Mouse (Mus musculus) adrenal gland, adult 18-20 months (tissue): Measurements from ENCODE around the gene Ciapin1. TPM values are rescaled to one million over a fixed set of nuclear protein-coding genes. Genes with fewer than 3 reads are reported as not detected.
A peak's percentile ranks its signal among the peaks of the same experiment; 100 is the strongest.

ENCODE experiments used
- DNase-seq, 2 experiments: peaks; one replicate each; pipeline ENCODE4 v3.0.0; 2021 to 2022; ENCODE audit warnings: low spot score in 2 of 2
- total RNA-seq, 2 experiments: library from RNA; stranded (reverse); gene quantifications; 1 replicate in 1 of 2; 2 replicates in 1 of 2; pipeline ENCODE4 v1.2.3; 2021

Ciapin1 gene
- total RNA-seq, 2 experiments from 2014 or later, result 85.5 to 102 TPM

DNA sequence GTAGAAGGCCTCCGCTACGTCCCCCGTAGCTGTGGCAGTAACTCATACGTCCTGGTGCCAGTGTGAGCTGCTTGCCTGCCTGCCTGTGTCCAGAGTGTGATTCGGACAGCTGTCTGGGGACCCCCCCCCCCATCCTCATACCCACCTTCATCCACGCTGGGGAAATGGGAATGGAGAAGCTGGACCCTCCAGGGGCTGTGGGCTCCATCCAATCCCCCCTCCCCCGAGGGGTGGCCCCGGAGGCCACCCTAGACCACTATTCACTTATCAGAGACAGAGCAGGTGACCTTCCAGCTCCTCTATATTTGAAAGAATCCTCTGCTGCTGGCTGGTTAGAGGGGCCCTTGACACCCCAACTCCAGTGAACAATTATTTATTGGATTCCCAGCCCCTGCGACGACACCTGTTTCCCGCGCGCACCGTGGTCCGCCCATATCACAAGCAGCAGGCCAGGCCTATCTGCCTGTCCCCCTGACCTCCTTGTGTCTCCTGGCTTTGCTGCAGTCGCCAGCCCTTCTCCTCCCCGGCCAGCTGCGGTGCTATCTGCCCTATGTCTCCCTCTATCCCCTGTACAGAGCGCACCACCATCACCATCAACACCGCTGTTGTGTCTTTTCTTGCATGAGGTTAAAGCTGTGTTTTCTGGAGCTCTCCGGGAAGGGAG is 57.5 kb downstream of the Ciapin1 start:
- DNase-seq, result no peak

DNA sequence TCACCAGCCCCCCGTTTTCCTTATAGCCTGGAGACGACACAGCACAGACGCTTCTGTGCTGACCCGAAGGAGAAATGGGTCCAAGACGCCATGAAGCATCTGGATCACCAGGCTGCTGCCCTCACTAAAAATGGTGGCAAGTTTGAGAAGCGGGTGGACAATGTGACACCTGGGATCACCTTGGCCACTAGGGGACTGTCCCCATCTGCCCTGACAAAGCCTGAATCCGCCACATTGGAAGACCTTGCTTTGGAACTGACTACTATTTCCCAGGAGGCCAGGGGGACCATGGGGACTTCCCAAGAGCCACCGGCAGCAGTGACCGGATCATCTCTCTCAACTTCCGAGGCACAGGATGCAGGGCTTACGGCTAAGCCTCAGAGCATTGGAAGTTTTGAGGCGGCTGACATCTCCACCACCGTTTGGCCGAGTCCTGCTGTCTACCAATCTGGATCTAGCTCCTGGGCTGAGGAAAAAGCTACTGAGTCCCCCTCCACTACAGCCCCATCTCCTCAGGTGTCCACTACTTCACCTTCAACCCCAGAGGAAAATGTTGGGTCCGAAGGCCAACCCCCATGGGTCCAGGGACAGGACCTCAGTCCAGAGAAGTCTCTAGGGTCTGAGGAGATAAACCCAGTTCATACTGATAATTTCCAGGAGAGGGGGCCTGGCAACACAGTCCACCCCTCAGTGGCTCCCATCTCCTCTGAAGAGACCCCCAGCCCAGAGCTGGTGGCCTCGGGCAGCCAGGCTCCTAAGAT is 58.4 kb downstream of the Ciapin1 start:
- DNase-seq, result no peak

DNA sequence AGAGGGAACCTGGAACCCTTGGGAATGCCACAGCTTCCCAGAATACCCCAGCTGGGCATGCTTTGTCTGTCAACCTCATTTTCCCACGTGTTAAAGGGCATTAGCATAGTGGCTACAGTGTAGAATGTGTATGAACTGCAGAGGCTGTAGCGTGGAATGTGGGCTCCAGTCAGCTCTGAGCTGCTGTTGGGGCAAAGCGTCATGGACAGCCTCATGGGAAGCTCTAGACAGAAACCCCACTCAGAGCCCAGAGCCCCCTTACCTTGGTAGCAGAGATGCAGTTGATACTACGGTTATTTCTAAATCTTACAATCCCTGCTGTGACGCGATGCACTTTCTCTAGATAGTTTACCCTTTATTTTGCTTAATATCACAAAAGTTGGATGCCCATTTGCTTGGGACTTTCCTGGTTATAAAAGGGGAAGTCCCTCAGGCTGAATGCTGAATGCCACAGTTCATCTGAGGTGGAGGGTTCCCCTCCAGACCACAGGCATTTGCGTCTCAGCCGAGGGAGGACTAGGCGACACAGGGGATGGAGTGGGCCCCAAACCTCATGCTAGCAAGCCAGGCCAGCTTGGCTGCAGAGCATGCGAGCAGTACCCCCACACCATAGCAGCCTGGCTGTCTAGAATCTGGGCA is 59.1 kb downstream of the Ciapin1 start:
- no peak for DNase-seq

DNA sequence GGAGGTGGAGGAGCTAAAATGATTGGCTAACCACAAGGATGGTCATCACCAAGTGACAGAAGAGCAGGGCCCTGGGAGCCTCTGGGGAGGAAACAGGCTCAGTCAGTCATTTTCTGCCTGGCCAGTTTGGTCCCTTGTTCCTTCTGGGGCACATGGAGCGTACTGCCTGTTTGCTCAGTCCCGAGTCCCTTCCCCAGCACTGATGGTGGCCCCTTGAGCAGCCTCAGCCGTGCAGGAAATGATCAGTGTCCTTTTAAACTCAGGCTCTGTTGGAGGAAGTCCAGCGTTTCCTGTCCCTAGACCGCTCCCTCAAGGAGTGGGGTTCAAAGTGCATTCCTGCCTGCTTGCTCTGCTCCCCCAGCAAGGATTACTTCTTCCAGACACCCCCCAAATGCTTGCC is 59.7 kb downstream of the Ciapin1 start:
- no peak for DNase-seq

DNA sequence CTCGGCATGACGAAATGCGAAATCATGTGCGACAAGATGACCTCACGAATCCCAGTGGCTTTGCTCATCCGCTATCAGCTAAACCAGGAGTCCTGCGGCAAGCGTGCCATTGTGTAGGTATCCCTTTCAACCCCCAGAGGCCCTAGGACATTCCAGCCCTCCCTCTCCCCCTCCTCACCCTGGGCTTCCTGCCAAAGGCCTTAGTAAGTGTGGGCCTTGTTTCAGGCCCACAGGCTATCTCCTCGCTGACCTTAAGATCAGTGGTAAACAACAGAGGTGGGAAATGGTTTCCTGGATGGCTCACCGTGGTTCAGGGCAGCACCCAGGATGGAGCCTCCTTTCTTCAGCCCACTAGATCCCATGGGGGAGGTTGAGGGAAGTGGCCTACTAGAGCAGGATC is 60.1 kb downstream of the Ciapin1 start:
- DNase-seq, result no peak

DNA sequence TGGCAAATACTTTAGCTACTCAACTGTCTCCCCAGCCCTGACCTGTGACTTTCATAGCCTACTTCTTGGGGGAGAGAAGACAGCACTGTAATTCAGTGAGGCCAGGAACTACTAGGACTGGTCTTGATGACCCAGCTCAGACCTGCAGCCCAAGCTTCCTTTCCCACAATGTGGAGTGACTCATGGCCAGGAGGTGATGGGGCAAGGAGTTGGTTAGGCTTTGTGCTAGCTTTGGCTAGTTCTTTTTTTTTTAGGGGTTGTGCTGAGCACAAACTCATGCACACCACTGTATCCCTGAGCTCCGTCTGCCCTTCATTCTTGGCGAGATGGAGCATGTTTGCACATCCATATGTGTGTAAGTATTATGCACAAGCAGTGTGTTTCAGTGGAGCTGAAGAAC is 61.8 kb downstream of the Ciapin1 start:
- no peak for DNase-seq

DNA sequence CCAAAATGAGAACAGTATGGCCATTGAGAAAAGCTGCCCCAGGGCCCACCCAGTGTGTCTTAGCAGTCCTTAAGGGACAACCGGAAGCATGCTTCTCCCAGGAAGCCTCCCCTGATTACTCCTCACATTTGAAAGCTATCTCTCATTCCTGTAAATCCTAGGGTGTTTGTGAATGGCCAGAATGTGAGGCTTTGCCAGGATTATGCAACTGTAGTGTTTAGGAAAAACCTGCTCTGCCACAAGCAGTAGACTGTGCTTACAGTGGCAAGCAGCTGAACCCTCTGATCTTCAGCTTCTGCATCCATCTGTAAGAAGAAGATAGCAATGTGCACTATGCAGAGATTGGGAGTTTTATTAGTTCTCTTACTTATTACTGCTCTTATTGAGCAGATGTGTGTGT is 63.6 kb downstream of the Ciapin1 start:
- no peak for DNase-seq

DNA sequence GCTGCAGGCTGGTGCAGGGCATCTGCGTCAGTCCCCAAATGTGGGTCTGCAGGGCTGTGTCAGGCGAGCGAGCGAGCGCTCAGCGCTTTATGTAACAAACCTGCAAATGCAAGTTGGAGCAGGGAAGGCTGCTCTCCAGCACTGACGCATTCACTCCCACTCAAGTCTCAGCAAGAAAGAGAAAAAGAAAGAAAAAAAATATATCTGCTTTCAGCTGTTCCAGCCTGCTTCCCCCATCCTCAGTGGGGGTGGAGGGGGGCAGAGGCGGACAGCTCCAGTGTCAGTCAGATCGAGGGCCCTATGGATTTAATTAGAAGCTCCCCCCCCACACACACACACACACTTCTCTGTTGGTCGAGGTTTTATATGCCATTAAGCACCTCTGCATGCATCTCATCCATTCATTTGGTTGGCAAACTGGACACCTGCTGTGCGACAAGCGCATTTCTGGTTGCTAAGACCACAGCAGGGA is 64.4 kb downstream of the Ciapin1 start:
- no peak for DNase-seq

DNA sequence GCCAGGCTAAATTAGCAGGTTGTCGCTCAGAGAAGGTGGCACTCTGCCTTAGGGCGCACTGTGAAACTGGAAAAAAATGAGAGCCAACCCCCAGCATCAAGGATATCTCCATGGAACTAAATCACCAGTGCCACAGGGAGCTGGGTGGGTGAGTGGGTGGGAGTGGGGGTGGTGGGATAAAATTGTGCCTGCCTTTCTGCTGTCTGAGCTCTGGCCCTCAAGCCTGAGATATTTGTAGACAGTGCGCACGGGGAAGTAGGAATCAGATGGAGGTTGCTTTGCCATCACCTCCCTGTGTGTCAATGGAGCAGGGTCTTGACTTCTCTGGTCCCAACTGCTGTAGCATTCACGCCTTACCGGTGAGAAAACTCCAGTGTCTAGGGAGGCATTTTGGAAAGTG is 65.1 kb downstream of the Ciapin1 start:
- DNase-seq, result no peak

DNA sequence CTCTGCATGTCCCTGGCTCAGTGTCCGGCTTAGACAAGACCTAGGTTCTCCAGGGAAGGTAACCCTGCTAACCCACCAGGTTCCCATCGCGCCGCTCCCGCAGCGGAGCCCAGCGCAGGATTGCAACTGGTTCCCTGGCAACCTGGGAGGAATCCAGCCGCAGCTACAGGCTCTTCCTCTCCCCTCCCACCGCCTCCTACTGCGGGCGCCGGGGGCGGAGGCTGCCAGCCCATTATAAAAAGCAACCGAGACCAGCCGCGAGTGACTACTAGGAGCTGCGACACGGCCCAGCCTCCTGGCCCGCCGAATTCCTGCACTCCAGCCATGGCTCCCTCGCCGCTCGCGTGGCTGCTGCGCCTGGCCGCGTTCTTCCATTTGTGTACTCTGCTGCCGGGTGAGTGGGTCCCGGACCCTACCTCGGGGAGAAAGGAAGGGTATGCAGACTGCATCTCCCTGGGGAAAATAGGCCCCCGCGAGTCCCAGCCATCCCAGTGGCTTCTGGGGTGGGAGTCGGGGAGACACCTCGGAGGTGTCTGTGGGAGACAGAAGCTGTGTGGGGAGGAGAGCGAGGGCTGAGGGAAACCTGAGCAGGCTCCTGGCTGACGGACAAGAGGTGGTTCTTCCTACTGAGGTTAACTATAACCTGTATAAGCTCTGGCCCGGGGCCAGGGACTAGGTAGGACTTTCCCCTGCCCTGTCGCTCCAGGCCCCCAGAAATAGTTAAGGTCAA is 66.1 kb downstream of the Ciapin1 start, which contains the start of gene Cx3cl1:
TSS of gene Cx3cl1 (plus strand) at position 69 of the 730 bp plus-strand sequence.
- DNase-seq, result peak; percentile 87 to 91

DNA sequence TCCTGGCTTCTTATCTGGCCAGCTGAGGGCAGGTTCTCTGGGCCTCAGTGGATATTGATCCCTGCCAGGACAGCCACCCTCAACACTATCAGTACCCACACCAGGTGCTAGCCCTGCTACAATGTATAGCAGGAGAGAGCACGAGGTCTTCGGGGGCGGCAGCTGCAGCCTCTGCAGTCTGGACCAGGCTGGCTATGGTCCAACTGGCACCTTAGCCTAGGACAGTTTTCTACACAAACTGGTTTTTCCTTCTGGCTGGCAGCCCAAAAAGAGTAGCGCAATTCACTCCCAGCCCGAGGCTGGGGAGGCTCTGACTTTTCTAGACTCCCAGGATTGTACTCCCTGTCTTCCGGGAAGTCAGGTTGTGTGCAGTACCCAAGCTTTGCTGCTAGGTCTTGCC is 67.2 kb downstream of the Ciapin1 start:
- peak; percentile 39 to 41 for DNase-seq

Other genes starting within 250 kb of the Ciapin1 start
- gene Rspry1, start 236.4 kb downstream of the Ciapin1 start, total RNA-seq, result 10 to 100 TPM; 23.3 to 25.3 TPM
- gene Fam192a, start 236.4 kb downstream of the Ciapin1 start, total RNA-seq, result 10 to 100 TPM; 38.0 to 39.3 TPM
- gene Arl2bp, start 171.8 kb downstream of the Ciapin1 start, total RNA-seq, result 10 to 100 TPM; 60.6 to 66.6 TPM
- gene Pllp, start 142.1 kb downstream of the Ciapin1 start, total RNA-seq, result under 1 TPM; 0.46 to 0.93 TPM
- under 1 TPM in 1 of 2 experiments, not detected in 1; 0.60 TPM for gene Ccl22, start 92.8 kb downstream of the Ciapin1 start, total RNA-seq
- 10 to 100 TPM; 31.3 to 35.4 TPM for gene Cx3cl1, start 66.3 kb downstream of the Ciapin1 start, total RNA-seq
- gene Ccl17, start 27.9 kb downstream of the Ciapin1 start, total RNA-seq, result 1 to 10 TPM; 1.4 to 1.8 TPM
- gene Coq9, start within 50 bp of the Ciapin1 start, total RNA-seq, result 100 to 1,000 TPM; 178 to 203 TPM
- gene Polr2c, start 19.1 kb upstream of the Ciapin1 start, total RNA-seq, result 10 to 100 TPM; 61.9 to 65.1 TPM
- 1 to 10 TPM; 7.7 to 9.8 TPM for gene Dok4, start 38.0 kb upstream of the Ciapin1 start, total RNA-seq
- gene Ccdc102a, start 79.7 kb upstream of the Ciapin1 start, total RNA-seq, result 1 to 10 TPM; 5.2 to 5.5 TPM
- 1 to 10 TPM; 1.4 to 1.6 TPM for gene Adgrg5, start 85.3 kb upstream of the Ciapin1 start, total RNA-seq
- gene Adgrg1, start 136.4 kb upstream of the Ciapin1 start, total RNA-seq, result 10 to 100 TPM; 24.1 to 43.3 TPM
- gene Adgrg3, start 179.3 kb upstream of the Ciapin1 start, total RNA-seq, result 1 to 10 TPM; 2.1 to 2.2 TPM
- not detected for gene Drc7, start 216.7 kb upstream of the Ciapin1 start, total RNA-seq
- 10 to 100 TPM; 11.3 to 15.3 TPM for gene Katnb1, start 242.8 kb upstream of the Ciapin1 start, total RNA-seq